9 mouse cellular contexts compared by ENCODE assay signal in genomic region chr19:42380981-42381373, GRCm38 (mm10). TPM values are rescaled to one million over a fixed set of nuclear protein-coding genes. Genes with fewer than 3 reads are reported as not detected.
DNase-seq lines count a peak whose midpoint lies in the region; ATAC-seq and TF ChIP-seq lines count a peak whose summit lies in the region.
"Had no signal": no experiment of that assay in that cellular context is flagged by ENCODE, and none has a peak within 500 bp of the region (broad histone marks: within the 10 kb centered on the region; RNA-seq: fewer than 3 reads in every experiment).

No protein-coding gene starts in this region.

- intact Hi-C loops in gastrocnemius, postnatal 14 days (cut with DNase I; ENCODE audit: low total_unique reads): no loop called here

- no peak for TF ChIP-seq POLR2A in limb, embryonic 14.5 days (IDR thresholded peaks at IDR 0.05; ENCODE audit: borderline replicate concordance, extremely low read depth, insufficient read depth, insufficient read length)

- peak; percentile 80 for ATAC-seq in neural tube, embryonic 11.5 days (ENCODE audit: insufficient read depth, low FRiP score, low TSS enrichment)
- ATAC-seq in limb, embryonic 14.5 days (ENCODE audit: low FRiP score, low read depth): no peak

- peaks cover 5% of the 10 kb centered on the region; the same call in 1 of the 2 replicates for H3K4me1 ChIP-seq in neural tube, embryonic 11.5 days (ENCODE audit: control insufficient read depth, insufficient read depth, low read length)
- peaks cover 5% of the 10 kb centered on the region; the same call in 1 of the 2 replicates for H3K4me1 ChIP-seq in limb, embryonic 14.5 days (ENCODE audit: control insufficient read depth, insufficient read depth, low read length)

- H3K4me3 ChIP-seq in neural tube, embryonic 11.5 days (ENCODE audit: low read depth, low read length): peak overlapping the region; percentile 26
- H3K4me3 ChIP-seq in limb, embryonic 14.5 days (replicated peaks; ENCODE audit: low read length): peak overlapping the region; percentile 22

- H3K27ac ChIP-seq in neural tube, embryonic 11.5 days (ENCODE audit: low read depth, low read length): 0 out of 2 replicates have a peak overlapping the region, but pooled peaks have one; percentile 20
- H3K27ac ChIP-seq in limb, embryonic 14.5 days (replicated peaks; ENCODE audit: low read depth, low read length): no peak overlapping the region

- 1% methylated on average over 13 of the region's 13 CpGs for WGBS in neural tube, embryonic 11.5 days
- 5% methylated on average over 13 of the region's 13 CpGs for WGBS in limb, embryonic 14.5 days

- H3K9me3 ChIP-seq in neural tube, embryonic 11.5 days (ENCODE audit: control insufficient read depth, low read length): no peaks in the 10 kb centered on the region
- H3K9me3 ChIP-seq in limb, embryonic 14.5 days (ENCODE audit: control insufficient read depth, low read length): no peaks in the 10 kb centered on the region

- H3K27me3 ChIP-seq in neural tube, embryonic 11.5 days (ENCODE audit: control insufficient read depth, insufficient read depth, low read length): peaks cover 5% of the 10 kb centered on the region
- peaks cover 43% of the 10 kb centered on the region for H3K27me3 ChIP-seq in limb, embryonic 14.5 days (ENCODE audit: control insufficient read depth, insufficient read depth, low read length)

- peak; percentile 7 for DNase-seq in gastrocnemius, postnatal 14 days
- DNase-seq in gastrocnemius, adult 8-10 months (ENCODE audit: low spot score in 2 of 2): no peak
- peak; percentile 55 for DNase-seq in neural tube, embryonic 11.5 days (ENCODE audit: low spot score)
- DNase-seq in neural tube, embryonic 10.5 days (ENCODE audit: extremely low spot score, low spot score): no peak
- DNase-seq in limb, embryonic 14.5 days (ENCODE audit: low spot score): no peak
- no peak for DNase-seq in adrenal gland, postnatal 10 days
- no peak for DNase-seq in MN1 (ENCODE audit: low spot score)
- DNase-seq in lung, postnatal 14 days: no peak
- DNase-seq: adrenal gland, postnatal 25 days had no signal

- H3K4me2 ChIP-seq in neural tube, embryonic 11.5 days (ENCODE audit: low read depth): peak overlapping the region; percentile 46
- peak overlapping the region; percentile 43 for H3K4me2 ChIP-seq in limb, embryonic 14.5 days (replicated peaks; ENCODE audit: low read depth, low read length, severe bottlenecking)

- H3K36me3 ChIP-seq in neural tube, embryonic 11.5 days (ENCODE audit: control insufficient read depth, insufficient read depth, low read length): no peaks in the 10 kb centered on the region
- no peaks in the 10 kb centered on the region for H3K36me3 ChIP-seq in limb, embryonic 14.5 days (ENCODE audit: control insufficient read depth, insufficient read depth, low read length)

- peak overlapping the region; percentile 54 for H3K9ac ChIP-seq in neural tube, embryonic 11.5 days (ENCODE audit: low read length)
- no peak overlapping the region for H3K9ac ChIP-seq in limb, embryonic 14.5 days (ENCODE audit: low read depth, low read length, severe bottlenecking)

RNA-seq across cellular contexts. Expression of gene Crtac1, which starts 50.6 kb away (rescaled TPM):
- under 1 TPM; 0.45 to 0.58 TPM for total RNA-seq in gastrocnemius, postnatal 14 days (2021)
- under 1 TPM in 3 of 4 experiments, not detected in 1; 0.10 to 0.97 (median 0.27) TPM for total RNA-seq in gastrocnemius, adult 8-10 months (2022)
- polyA plus RNA-seq in neural tube, embryonic 11.5 days (2014; fragmentation: Nextera tagmentation; extraction: Ambion mirVana): 35.0 and 35.5 TPM in 2 replicates
- polyA plus RNA-seq in limb, embryonic 14.5 days (2012; rRNA removed): 3.4 and 3.6 TPM in 2 replicates
- polyA plus RNA-seq in limb, embryonic 14.5 days (2014; fragmentation: Nextera tagmentation; extraction: Ambion mirVana): 3.1 and 3.5 TPM in 2 replicates
- total RNA-seq in adrenal gland, postnatal 10 days (2021): 1 to 10 TPM in 1 of 2 experiments, under 1 TPM in 1; 0.63 to 1.3 TPM

Comparison
In these comparisons a context has a peak if more than half of its experiments do, and no peak if none do; other contexts are left out.
1. DNase-seq: peak in gastrocnemius, postnatal 14 days (single experiment) and neural tube, embryonic 11.5 days (single experiment); none in gastrocnemius, adult 8-10 months (0 of 2), neural tube, embryonic 10.5 days (single experiment), limb, embryonic 14.5 days (single experiment), adrenal gland, postnatal 10 days (single experiment), MN1 (single experiment) and lung, postnatal 14 days (single experiment).